Mouse (Mus musculus) heart, adult 9 months (tissue): ENCODE data around the gene Fzd7.

Experiments
- DNase-seq, 2 experiments: peaks; one replicate each; pipeline ENCODE4 v3.0.0; 2022; ENCODE audit warnings: low spot score in 2 of 2

The Fzd7 gene

GRCm38 (mm10) chr1:59472368-59473180 is 9.7 kb upstream of the Fzd7 start:
- no peak for DNase-seq

DNA sequence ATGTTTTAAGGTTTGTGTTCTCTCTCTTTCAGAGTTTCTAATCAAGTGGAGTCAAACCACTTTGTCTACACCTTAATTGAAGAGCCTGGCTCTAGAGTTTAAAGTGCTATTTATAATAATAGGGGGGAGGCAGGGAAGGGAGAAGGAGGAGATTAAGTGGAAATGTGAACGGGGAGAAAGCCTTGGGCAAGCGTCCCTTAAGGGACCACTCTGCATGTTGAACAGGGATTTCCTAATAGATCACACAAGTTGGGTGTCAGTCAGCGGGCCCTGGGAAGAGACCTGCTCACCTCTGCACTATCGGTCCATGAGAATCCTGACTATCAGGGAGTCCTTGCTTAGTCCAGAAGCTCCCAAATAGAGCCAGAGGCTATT is 9.1 kb upstream of the Fzd7 start:
- no peak for DNase-seq

GRCm38 (mm10) chr1:59475618-59476017 is 6.6 kb upstream of the Fzd7 start:
- DNase-seq = no peak

DNA sequence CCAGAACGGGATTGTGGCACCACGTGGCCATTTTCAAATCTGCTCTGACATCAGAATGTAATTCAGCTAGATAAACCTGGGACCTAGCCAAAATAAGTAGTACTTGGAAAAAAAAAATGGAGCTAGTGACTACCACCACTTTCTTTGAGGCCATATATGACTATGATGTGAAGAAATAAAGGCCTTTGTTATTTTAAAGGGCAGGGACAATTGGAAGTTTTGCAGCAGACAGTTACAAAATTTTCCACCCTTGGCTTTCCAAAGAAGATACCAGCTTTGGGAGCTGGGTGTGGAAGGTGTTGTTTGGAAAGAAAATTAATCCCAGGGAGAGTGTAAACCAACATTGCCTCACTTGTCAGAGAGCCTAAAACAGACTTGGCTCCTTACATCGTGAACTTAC is 3.3 kb upstream of the Fzd7 start:
- no peak for DNase-seq

DNA sequence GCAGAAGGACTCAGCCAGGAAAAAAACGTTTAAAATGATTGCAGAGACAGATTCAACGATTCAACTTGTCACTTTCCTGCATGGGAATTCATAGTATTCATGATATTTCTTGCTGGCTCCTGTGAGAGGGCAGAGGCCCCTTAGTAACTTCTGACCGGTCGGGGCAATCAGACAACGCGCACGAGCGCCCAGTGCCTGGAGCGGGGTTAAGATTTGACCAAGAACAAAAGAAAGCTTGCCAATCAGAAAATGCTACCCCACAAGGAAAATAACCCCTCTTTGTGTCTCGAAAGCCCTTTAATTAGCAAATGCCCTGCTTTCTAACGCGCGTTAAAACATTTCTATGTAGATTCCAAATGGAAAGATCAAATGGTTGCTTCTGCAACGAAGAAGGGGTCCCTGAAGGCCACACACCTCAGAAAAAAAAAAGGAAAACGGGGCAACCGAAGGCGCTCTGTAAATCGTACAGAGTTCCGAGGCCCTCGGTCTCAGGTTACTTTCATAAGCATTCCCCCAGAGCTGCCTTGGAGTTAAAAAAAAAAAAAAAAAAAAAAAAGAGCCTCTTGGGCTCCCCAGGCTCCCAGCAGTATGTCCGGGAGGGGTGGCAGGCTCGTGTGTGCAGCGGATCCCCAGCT is 1.3 kb upstream of the Fzd7 start:
- peak in 1 of 2 experiments; percentile 6 for DNase-seq

- DNase-seq = peak; percentile 96
These were observed 550 bp upstream of the Fzd7 start for GRCm38 (mm10) chr1:59481456-59482291.

DNA sequence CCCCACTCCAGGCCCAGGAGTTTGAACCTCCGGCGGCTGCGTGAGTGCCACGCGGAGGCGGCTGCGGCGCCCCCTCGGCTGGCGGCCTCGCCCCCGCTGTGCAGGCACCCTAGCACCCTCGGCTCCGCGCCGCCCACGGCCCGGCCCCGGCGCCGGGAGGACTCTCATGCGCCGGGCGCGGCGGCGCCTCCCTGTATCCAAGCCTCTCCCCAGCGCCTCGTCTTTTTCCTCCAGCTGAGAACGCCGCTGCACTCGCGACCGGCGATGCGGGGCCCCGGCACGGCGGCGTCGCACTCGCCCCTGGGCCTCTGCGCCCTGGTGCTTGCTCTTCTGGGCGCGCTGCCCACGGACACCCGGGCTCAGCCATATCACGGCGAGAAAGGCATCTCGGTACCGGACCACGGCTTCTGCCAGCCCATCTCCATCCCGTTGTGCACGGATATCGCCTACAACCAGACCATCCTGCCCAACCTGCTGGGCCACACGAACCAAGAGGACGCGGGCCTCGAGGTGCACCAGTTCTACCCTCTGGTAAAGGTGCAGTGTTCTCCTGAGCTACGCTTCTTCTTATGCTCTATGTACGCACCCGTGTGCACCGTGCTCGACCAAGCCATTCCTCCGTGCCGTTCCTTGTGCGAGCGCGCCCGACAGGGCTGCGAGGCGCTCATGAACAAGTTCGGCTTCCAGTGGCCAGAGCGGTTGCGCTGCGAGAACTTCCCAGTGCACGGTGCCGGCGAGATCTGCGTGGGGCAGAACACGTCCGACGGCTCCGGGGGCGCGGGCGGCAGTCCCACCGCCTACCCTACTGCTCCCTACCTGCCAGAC is 684 bp downstream of the Fzd7 start:
- DNase-seq = peak; percentile 30 to 38

- peak; percentile 49 to 59 for DNase-seq
These were observed 1.5 kb downstream of the Fzd7 start for GRCm38 (mm10) chr1:59483521-59484245.

DNA sequence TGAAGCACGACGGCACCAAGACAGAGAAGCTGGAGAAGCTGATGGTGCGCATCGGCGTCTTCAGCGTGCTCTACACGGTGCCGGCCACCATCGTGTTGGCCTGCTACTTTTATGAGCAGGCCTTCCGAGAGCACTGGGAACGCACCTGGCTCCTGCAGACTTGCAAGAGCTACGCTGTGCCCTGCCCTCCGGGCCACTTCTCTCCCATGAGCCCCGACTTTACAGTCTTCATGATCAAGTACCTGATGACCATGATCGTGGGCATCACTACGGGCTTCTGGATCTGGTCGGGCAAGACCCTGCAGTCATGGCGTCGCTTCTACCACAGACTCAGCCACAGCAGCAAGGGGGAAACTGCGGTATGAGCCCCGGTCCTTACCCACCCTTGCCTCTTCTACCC is 2.1 kb downstream of the Fzd7 start:
- no peak for DNase-seq

- DNase-seq = no peak
These were observed 2.9 kb downstream of the Fzd7 start for GRCm38 (mm10) chr1:59484791-59485785.

DNA sequence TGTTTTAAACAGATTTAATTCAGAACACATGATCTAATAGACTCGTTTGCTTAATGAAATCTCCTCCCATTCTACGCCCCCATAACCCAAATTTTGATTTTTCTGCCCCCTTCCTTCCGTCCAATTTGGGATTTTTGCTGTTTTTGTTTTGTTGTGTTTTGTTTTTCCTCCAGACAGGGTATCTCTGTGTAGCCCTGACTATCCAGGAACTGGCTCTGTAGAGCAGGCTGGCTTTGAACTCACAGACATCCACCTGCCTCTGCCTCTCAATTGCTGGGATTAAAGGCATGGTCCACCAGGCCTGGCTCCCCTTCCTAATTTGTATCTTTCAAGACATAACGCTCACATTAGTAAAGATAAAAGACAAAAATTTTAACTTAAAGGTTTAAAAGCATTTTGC is 3.6 kb downstream of the Fzd7 start:
- no peak for DNase-seq

DNA sequence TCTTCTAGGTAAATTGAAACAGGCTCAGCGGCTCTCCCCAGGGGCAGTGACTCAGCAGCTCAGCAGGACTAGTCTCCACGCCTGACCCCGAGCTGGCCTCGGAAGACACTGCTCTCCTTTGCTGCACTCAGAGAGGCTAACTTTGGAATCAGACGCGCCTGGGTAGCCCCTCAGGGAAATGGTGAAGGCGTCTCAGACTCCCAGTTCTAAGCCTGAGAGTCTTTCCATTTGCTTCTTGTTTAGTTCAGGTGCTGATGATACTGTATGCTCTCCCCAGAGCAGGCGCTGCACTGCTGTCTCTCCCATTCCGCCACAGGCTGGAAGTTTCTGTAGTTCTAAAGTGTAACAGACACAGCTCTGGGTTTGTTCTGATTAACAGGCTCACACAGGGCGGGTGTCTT is 5.4 kb downstream of the Fzd7 start:
- peak; percentile 24 to 47 for DNase-seq

- no peak for DNase-seq
These were observed 6.3 kb downstream of the Fzd7 start for GRCm38 (mm10) chr1:59488481-59488880.

DNA sequence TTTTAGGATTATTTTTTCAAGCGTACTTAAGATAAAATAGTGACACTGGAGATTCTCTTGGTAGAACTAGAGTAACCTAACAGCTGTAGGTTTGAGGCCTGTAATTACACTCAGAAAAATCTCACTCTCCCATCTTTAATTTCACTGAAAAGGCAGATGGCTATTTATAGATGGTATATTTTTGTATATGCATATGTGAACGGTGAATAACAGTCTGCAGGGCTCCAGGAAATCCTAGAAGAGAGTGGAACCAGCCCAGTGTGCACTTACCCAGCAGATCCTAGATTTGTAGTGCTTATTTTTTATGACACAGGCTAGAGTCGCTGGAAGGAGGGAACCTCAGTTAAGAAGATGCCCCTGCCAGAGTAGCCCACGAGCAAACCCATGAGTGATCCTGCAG is 6.8 kb downstream of the Fzd7 start:
- DNase-seq = no peak

DNA sequence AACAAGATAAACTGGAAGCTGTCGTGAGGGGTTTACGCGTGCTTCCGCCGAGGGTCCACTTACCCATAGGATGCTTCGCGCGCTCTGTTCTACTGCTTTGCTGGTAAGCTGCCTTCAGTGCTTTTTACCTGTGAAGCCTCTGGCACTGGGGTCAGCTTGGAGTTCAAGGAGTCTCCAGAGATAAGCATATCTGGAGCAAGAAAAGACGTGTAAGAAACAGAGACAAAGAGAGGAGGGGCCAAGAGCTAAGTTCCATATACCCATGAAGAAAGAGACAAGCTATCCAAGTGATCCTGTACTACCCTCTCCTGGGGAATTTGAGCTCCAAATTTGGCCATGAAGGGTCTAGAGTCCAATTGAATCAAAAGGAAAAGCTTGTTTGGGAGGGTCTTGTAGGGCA is 9.3 kb downstream of the Fzd7 start:
- no peak for DNase-seq

GRCm38 (mm10) chr1:59492432-59492831 is 10.2 kb downstream of the Fzd7 start:
- DNase-seq = no peak

DNA sequence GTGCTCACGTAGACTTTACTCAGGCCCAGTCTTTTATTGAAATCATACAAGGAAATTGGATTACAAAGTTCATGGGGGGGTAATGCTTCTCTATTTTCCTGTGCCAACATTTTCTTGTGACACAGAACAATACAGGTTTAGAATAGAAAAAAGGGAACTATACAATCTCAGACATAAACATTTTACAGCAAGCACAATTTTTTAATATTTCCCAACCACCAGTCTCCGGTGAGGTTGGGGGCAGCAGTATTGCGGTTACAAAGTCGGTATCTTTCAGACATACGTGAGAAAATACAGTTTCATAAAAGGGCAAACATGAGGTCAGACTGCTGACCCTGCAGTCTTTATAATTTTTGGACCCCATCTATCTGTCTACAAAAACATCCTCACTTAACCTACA is 13.7 kb downstream of the Fzd7 start:
- no peak for DNase-seq

DNA sequence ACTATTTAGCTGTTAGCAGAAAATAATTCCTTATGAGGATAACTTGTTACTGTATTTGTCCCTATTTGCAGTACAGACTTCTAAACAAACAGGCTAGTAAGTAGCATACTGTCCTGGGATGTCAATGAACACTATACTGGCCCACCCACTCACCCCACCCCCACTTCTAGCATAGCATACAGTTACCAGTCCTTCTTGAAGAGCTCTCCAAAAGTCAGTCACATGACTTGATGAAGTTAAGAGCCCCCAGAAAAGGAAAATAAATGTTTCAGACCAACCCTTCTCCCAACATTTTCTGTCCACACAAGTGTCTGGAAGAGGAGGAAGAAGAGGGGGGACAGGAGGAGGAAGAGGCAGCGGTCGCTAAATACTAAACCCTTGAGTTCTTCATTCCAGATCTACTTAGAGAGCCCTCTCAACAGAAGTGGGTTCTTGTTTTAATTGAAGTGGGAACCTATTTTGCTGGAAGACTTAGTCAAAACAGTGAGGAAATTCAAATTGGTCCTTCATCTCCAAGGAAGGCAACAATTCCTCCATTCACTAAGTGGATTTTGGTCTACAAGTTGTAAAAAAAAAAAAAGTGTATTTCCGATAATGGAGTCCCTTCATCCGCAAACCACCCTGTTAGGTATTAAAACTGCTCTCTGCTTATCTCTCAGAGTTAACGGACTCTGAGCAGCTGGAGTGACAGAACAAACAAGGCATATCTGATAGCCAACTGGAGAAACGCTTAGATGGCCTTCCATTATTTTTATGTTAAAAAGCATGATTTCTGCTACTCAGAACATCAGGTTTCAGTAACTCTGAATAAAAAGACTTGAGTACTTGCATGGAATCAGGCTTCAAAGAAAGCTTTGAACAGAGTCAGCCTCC is 15.8 kb downstream of the Fzd7 start:
- DNase-seq = no peak

DNA sequence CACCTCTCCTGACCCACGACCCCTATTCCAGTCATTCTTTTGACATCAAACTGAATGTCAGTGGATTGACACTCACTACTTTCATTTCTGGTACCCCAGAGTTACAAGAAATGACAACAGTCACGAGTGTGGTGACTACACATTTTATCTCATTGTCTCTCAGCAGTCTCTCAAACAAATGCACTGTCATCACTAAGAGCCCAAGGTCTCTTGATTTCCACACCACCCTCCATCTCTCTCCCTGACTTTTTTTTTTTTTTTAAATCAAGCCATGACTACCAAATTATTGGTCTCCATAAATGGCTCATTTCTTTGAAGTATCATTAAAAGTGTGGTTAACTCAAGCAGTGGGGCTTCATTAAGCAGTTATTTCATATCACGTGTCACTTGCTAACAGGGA is 17.1 kb downstream of the Fzd7 start:
- no peak for DNase-seq
